Mouse (Mus musculus): ENCODE data around the gene Crocc.

The Crocc gene

GRCm38 (mm10) chr4:140986711-140987395 lies 73.5 kb downstream of the Crocc start, which contains the start of gene Atp13a2:
Gene Atp13a2, plus strand, starts transcription at chr4:140986873.
- in situ Hi-C loops (cut with MboI, MseI) = loop anchor here (5.0 kb wide), 1 partner anchor 75 kb away; the partner anchor contains the start of gene Crocc

- in situ Hi-C loops (cut with MboI, MseI) = loop anchor here (5.0 kb wide), 1 partner anchor 76 kb away; the partner anchor contains the start of gene Crocc
These were observed 74.2 kb downstream of the Crocc start for GRCm38 (mm10) chr4:140986024-140986710.

- in situ Hi-C loops (cut with MboI, MseI) = no loop called here
These were observed 75.8 kb downstream of the Crocc start for GRCm38 (mm10) chr4:140984544-140984943.

- in situ Hi-C loops (cut with MboI, MseI) = no loop called here
These were observed 76.9 kb downstream of the Crocc start for GRCm38 (mm10) chr4:140983442-140983841.

GRCm38 (mm10) chr4:140982808-140983207 lies 77.5 kb downstream of the Crocc start:
- in situ Hi-C loops (cut with MboI, MseI) = no loop called here

GRCm38 (mm10) chr4:140981605-140982004 lies 78.7 kb downstream of the Crocc start:
- in situ Hi-C loops (cut with MboI, MseI) = no loop called here

GRCm38 (mm10) chr4:140977886-140978692 lies 82.3 kb downstream of the Crocc start:
- in situ Hi-C loops (cut with MboI, MseI) = no loop called here

GRCm38 (mm10) chr4:140977278-140977677 lies 83.1 kb downstream of the Crocc start:
- in situ Hi-C loops (cut with MboI, MseI) = no loop called here

GRCm38 (mm10) chr4:140975356-140975755 lies 85.0 kb downstream of the Crocc start:
- in situ Hi-C loops (cut with MboI, MseI) = no loop called here

- in situ Hi-C loops (cut with MboI, MseI) = no loop called here
These were observed 85.9 kb downstream of the Crocc start for GRCm38 (mm10) chr4:140974408-140974807.

- in situ Hi-C loops (cut with MboI, MseI) = no loop called here
These were observed 88.7 kb downstream of the Crocc start for GRCm38 (mm10) chr4:140971691-140972090.

- in situ Hi-C loops (cut with MboI, MseI) = no loop called here
These were observed 92.8 kb downstream of the Crocc start for GRCm38 (mm10) chr4:140967386-140968159.

Measured in T-helper 1 cell (primary cell).